Mouse (Mus musculus) stomach, embryonic 14.5 days (tissue): ENCODE results near the gene Trim63. TPM values are rescaled to one million over a fixed set of nuclear protein-coding genes. Genes with fewer than 3 reads are reported as not detected.

Experiments
- ATAC-seq: fragments of 200-750 bp; cut with Nextera tagmentation; 2 replicates; pipeline ENCODE4 v1.8.0; 2017; ENCODE audit warnings: low read depth, moderate TSS enrichment; ENCODE audit not compliant: insufficient number of reproducible peaks, insufficient read depth, low FRiP score
- H3K27ac ChIP-seq: fragments of 300-500 bp; sonication (generic); 2 replicates; pipeline ENCODE4 v1.5.1; 2014; ENCODE audit warnings: mild to moderate bottlenecking, low read length, moderate library complexity, mixed read lengths
- H3K27me3 ChIP-seq: fragments of 300-500 bp; sonication (generic); 2 replicates; pipeline ENCODE4 v1.6.1; 2014; ENCODE audit warnings: low read length, control low read depth, mixed read lengths; ENCODE audit not compliant: control insufficient read depth, insufficient read depth
- H3K36me3 ChIP-seq: fragments of 300-500 bp; sonication (generic); 2 replicates; pipeline ENCODE4 v1.6.1; 2014; ENCODE audit warnings: mild to moderate bottlenecking, control low read depth, low read length, moderate library complexity, mixed read lengths; ENCODE audit not compliant: control insufficient read depth, insufficient read depth
- H3K4me1 ChIP-seq: fragments of 300-500 bp; sonication (generic); 2 replicates; pipeline ENCODE4 v1.6.1; 2014; ENCODE audit warnings: low read length, control low read depth, mixed read lengths; ENCODE audit not compliant: control insufficient read depth, insufficient read depth
- H3K4me2 ChIP-seq: fragments of 300-500 bp; sonication (generic); replicated peaks from 2 replicates; pipeline ENCODE4 v1.6.1; 2014; ENCODE audit warnings: low read depth, low read length, control low read depth
- H3K4me3 ChIP-seq: fragments of 300-500 bp; sonication (generic); 2 replicates; pipeline ENCODE4 v1.5.1; 2014; ENCODE audit warnings: low read depth, low read length, control low read depth
- H3K9ac ChIP-seq: fragments of 300-500 bp; sonication (generic); replicated peaks from 2 replicates; pipeline ENCODE4 v1.6.1; 2014; ENCODE audit warnings: low read depth, mild to moderate bottlenecking, control low read depth, low read length, moderate library complexity, mixed read lengths
- H3K9me3 ChIP-seq: fragments of 300-500 bp; sonication (generic); 2 replicates; pipeline ENCODE4 v1.6.1; 2016; ENCODE audit warnings: low read depth, low read length, control low read depth; ENCODE audit not compliant: control insufficient read depth
- WGBS: fragments of 180-500 bp; shearing (Covaris S2); extraction: QIAGEN DNeasy Blood & Tissue Kit; methylation state at CpG from one replicate; pipeline ENCODE4 v1.1.7; 2014; 5-methylcytosine and 5-hydroxymethylcytosine counted together
- polyA plus RNA-seq: library from polyadenylated mRNA; unstranded; fragments of >200 nt; fragmentation: Nextera tagmentation; extraction: Ambion mirVana; gene quantifications from 2 replicates; pipeline ENCODE4 v1.2.1, GENCODE M21; 2014

Gene Trim63
- polyA plus RNA-seq, 1 experiment from 2014 or later = not detected

GRCm38 (mm10) chr4:134286226-134287167 is 28.4 kb upstream of the Trim63 start:
- Histone ChIP-seq H3K9ac (peak overlapping the region; percentile 98), H3K9me3 (no peaks in the 10 kb centered on the region), H3K36me3 (peaks cover 13% of the 10 kb centered on the region; the same call in 1 of the 2 replicates), H3K27ac (peak overlapping the region; percentile 44), H3K4me1 (peaks cover 17% of the 10 kb centered on the region), H3K4me2 (peak overlapping the region; percentile 81), H3K4me3 (peak overlapping the region; percentile 100), H3K27me3 (no peaks in the 10 kb centered on the region)
- ATAC-seq = peak; percentile 17; the same call in 1 of the 2 replicates
- 1% methylated on average over 55 of the region's 59 CpGs for WGBS

GRCm38 (mm10) chr4:134287168-134287564 is 27.8 kb upstream of the Trim63 start:
- Histone ChIP-seq H3K27ac (peak overlapping the region; percentile 100), H3K4me1 (peaks cover 17% of the 10 kb centered on the region), H3K4me2 (peak overlapping the region; percentile 81), H3K27me3 (no peaks in the 10 kb centered on the region), H3K9ac (peak overlapping the region; percentile 98), H3K9me3 (no peaks in the 10 kb centered on the region), H3K36me3 (peaks cover 9% of the 10 kb centered on the region; the same call in 1 of the 2 replicates), H3K4me3 (peak overlapping the region; percentile 100)
- ATAC-seq = peak; percentile 92
- WGBS = 1% methylated on average over 56 of the region's 59 CpGs

GRCm38 (mm10) chr4:134287575-134288025 is 27.3 kb upstream of the Trim63 start, which contains the start of gene Pdik1l:
TSS of gene Pdik1l (minus strand) at chr4:134287895.
- H3K36me3 ChIP-seq = peaks cover 9% of the 10 kb centered on the region; the same call in 1 of the 2 replicates
- peak within 1 kb of the TSS; percentile 81 for H3K4me2 ChIP-seq
- H3K9me3 ChIP-seq = no peaks in the 10 kb centered on the region
- peak within 1 kb of the TSS; percentile 100 for H3K4me3 ChIP-seq
- WGBS = 0% methylated on average over 42 of the region's 43 CpGs
- H3K27ac ChIP-seq = peak within 1 kb of the TSS; percentile 100
- peak; percentile 72 for ATAC-seq
- peak within 1 kb of the TSS; percentile 98 for H3K9ac ChIP-seq
- no peaks in the 10 kb centered on the region for H3K27me3 ChIP-seq
- peaks cover 17% of the 10 kb centered on the region for H3K4me1 ChIP-seq

GRCm38 (mm10) chr4:134288397-134289256 is 26.3 kb upstream of the Trim63 start:
- Histone ChIP-seq H3K27me3 (no peaks in the 10 kb centered on the region), H3K9ac (no peak overlapping the region; the same call in 1 of the 2 replicates), H3K4me1 (peaks cover 17% of the 10 kb centered on the region), H3K9me3 (no peaks in the 10 kb centered on the region), H3K4me3 (peak overlapping the region; percentile 100), H3K27ac (peak overlapping the region; percentile 100), H3K36me3 (peaks cover 6% of the 10 kb centered on the region; the same call in 1 of the 2 replicates), H3K4me2 (peak overlapping the region; percentile 81)
- 14% methylated on average over 11 of the region's 11 CpGs for WGBS
- ATAC-seq = no peak

GRCm38 (mm10) chr4:134292067-134292466 is 22.9 kb upstream of the Trim63 start:
- Histone ChIP-seq H3K27ac (no peak overlapping the region), H3K4me3 (no peak overlapping the region), H3K9ac (no peak overlapping the region), H3K4me2 (no peak overlapping the region), H3K9me3 (no peaks in the 10 kb centered on the region), H3K4me1 (peaks cover 10% of the 10 kb centered on the region), H3K27me3 (no peaks in the 10 kb centered on the region), H3K36me3 (no peaks in the 10 kb centered on the region)
- no peak for ATAC-seq
- WGBS = 20% methylated on average over 7 of the region's 7 CpGs

GRCm38 (mm10) chr4:134293061-134293691 is 21.7 kb upstream of the Trim63 start:
- ATAC-seq = no peak

GRCm38 (mm10) chr4:134293692-134294163 is 21.2 kb upstream of the Trim63 start:
- H3K4me3 ChIP-seq = no peak overlapping the region
- no peaks in the 10 kb centered on the region for H3K36me3 ChIP-seq
- no peaks in the 10 kb centered on the region for H3K9me3 ChIP-seq
- 50% methylated on average over 9 of the region's 9 CpGs for WGBS
- no peak overlapping the region for H3K4me2 ChIP-seq
- no peak overlapping the region for H3K27ac ChIP-seq
- no peak for ATAC-seq
- no peak overlapping the region for H3K9ac ChIP-seq
- H3K27me3 ChIP-seq = no peaks in the 10 kb centered on the region
- H3K4me1 ChIP-seq = peaks cover 2% of the 10 kb centered on the region

More at GRCm38 (mm10) chr4:134293061-134293691, 21.7 kb upstream of the Trim63 start:
- Histone ChIP-seq H3K4me2 (no peak overlapping the region), H3K4me3 (no peak overlapping the region), H3K9me3 (no peaks in the 10 kb centered on the region), H3K27me3 (no peaks in the 10 kb centered on the region), H3K9ac (no peak overlapping the region), H3K27ac (no peak overlapping the region), H3K36me3 (no peaks in the 10 kb centered on the region), H3K4me1 (peaks cover 7% of the 10 kb centered on the region)
- WGBS = 71% methylated on average over 18 of the region's 18 CpGs
